Mouse (Mus musculus) kidney, adult 2 months (tissue): Measurements from ENCODE around the gene Sh3rf1. TPM values are rescaled to one million over a fixed set of nuclear protein-coding genes. Genes with fewer than 3 reads are reported as not detected.

Experiments used
- DNase-seq: peaks from one replicate; pipeline ENCODE4 v3.0.0; 2021
- H3K27ac ChIP-seq: fragments of 200-500 bp; 2 replicates; pipeline ENCODE4 v1.5.1; 2012; ENCODE audit warnings: low read depth, low read length, control low read depth, inconsistent platforms; ENCODE audit not compliant: insufficient read depth
- H3K27me3 ChIP-seq: fragments of 200-500 bp; replicated peaks from 2 replicates; pipeline ENCODE4 v1.6.1; 2012; ENCODE audit warnings: mild to moderate bottlenecking, moderate library complexity, low read length, inconsistent platforms; ENCODE audit not compliant: control insufficient read depth, insufficient read depth
- H3K36me3 ChIP-seq: fragments of 200-500 bp; 2 replicates; pipeline ENCODE4 v1.6.1; 2012; ENCODE audit warnings: mild to moderate bottlenecking, moderate library complexity, low read length, inconsistent platforms; ENCODE audit not compliant: control insufficient read depth, insufficient read depth
- H3K4me1 ChIP-seq: fragments of 200-500 bp; 2 replicates; pipeline ENCODE4 v1.6.1; 2011; ENCODE audit warnings: low read length; ENCODE audit not compliant: control insufficient read depth, insufficient read depth
- H3K4me3 ChIP-seq: fragments of 200-500 bp; 2 replicates; pipeline ENCODE4 v1.5.1; 2011; ENCODE audit warnings: mild to moderate bottlenecking, low read depth, low read length, control low read depth; ENCODE audit not compliant: insufficient read depth
- CTCF ChIP-seq: fragments of 200-500 bp; conservative IDR thresholded peaks from 2 replicates; pipeline ENCODE4 v1.5.1; 2011; ENCODE audit warnings: low read depth, mild to moderate bottlenecking, control low read depth, low read length, moderate library complexity, mixed read lengths; ENCODE audit not compliant: insufficient read depth, insufficient read length
- POLR2A ChIP-seq: fragments of 200-500 bp; IDR thresholded peaks from one replicate; pipeline ENCODE4 v1.6.1; 2011; ENCODE audit warnings: low read depth, low read length, control low read depth
- WGBS: fragments of 180-500 bp; shearing (Covaris S2); methylation state at CpG from one replicate; pipeline ENCODE4 v1.1.7; 2018; 5-methylcytosine and 5-hydroxymethylcytosine counted together
- polyA plus RNA-seq: library from polyadenylated mRNA; depleted of rRNA; stranded (reverse); fragments of >200 nt; gene quantifications from 2 replicates; pipeline ENCODE4 v1.2.3, GENCODE M21; 2012

Gene Sh3rf1
- polyA plus RNA-seq, 1 experiment: 14.4 TPM

DNA sequence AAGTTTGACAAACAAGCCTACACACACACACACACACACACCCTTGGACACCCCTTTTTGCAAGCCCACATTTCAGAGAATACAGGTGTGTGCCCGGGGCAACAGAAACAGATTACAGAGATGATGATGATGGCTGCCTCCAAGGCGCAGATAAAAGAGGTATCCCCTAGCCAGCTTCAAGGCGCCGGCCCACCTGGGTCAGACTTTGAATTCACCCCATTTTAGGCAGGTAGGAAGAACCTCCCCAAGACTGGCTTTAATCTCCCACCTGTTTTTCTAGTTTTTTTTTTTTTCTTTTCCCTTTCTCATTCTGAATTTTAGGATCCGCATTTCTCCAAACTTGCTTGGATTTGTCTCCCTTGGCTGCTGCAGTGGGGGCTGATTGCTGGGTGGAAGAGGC is 389 bp upstream of the Sh3rf1 start:
- H3K27me3 ChIP-seq: no peaks in the 10 kb centered on the region
- H3K27ac ChIP-seq: peak overlapping the region; percentile 89; the same call in 1 of the 2 replicates
- H3K4me1 ChIP-seq: peaks cover 10% of the 10 kb centered on the region; the same call in 1 of the 2 replicates
- 53% methylated on average over 5 of the region's 5 CpGs for WGBS
- no peak for DNase-seq
- H3K4me3 ChIP-seq: peak overlapping the region; percentile 99
- TF ChIP-seq CTCF: no peak
- TF ChIP-seq POLR2A: no peak
- H3K36me3 ChIP-seq: 0 out of 2 replicates have a peak, but pooled peaks cover 1% of the 10 kb centered on the region

DNA sequence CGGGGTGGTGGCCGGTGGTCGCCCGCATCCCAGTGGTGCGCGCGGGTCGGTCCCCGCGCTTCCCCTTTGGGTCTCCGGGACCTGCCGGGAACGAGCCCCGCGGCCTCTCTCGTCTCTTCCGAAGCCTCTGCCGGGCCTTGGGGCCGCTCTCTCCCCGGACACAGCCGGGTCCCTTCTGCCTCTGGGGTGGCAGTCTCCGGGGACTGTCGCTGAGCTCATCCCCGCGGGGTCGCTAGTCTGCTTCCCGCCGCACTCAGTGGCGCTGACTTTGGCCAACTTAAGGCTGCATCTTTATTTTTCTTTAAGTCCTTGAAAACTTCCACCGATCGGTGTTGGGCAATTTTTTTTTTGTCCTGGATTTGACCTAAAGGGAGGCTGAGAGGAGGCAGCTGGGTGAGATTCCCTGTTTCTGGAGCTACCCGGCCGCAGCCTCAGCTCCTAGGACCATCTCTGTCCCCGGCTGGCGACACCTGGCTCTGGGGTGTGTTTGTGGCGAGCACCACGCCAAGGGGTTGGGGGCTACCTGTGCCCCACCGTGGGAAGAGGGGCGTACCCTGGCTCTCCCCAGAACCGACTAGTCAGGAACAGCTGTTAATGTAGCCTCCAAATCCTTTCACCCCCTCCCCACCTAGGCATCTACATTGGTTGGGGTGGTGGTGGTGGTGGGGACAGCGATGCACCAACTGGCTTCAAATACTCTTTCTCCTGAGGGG is 864 bp downstream of the Sh3rf1 start:
- Histone ChIP-seq H3K27ac (peak overlapping the region; percentile 94), H3K36me3 (0 out of 2 replicates have a peak, but pooled peaks cover 1% of the 10 kb centered on the region), H3K27me3 (no peaks in the 10 kb centered on the region), H3K4me3 (peak overlapping the region; percentile 99), H3K4me1 (peaks cover 17% of the 10 kb centered on the region)
- DNase-seq: peak; percentile 62
- TF ChIP-seq POLR2A: no peak
- TF ChIP-seq CTCF: 0 out of 2 replicates have a peak, but pooled peaks have one; percentile 0
- under 1% methylated on average over 35 of the region's 41 CpGs for WGBS

- peak overlapping the region; percentile 99 for H3K4me3 ChIP-seq
- DNase-seq: peak; percentile 80
- H3K27me3 ChIP-seq: no peaks in the 10 kb centered on the region
- H3K36me3 ChIP-seq: 0 out of 2 replicates have a peak, but pooled peaks cover 1% of the 10 kb centered on the region
- TF ChIP-seq POLR2A (no peak), CTCF (no peak)
- peaks cover 23% of the 10 kb centered on the region for H3K4me1 ChIP-seq
- WGBS: 25% methylated on average over 20 of the region's 20 CpGs
- peak overlapping the region; percentile 94 for H3K27ac ChIP-seq
Measured at GRCm38 (mm10) chr8:61225581-61226395, 2.1 kb downstream of the Sh3rf1 start.

GRCm38 (mm10) chr8:61226632-61227031 is 3.0 kb downstream of the Sh3rf1 start:
- no peak overlapping the region for H3K4me3 ChIP-seq
- TF ChIP-seq CTCF (no peak), POLR2A (no peak)
- DNase-seq: no peak
- H3K36me3 ChIP-seq: 0 out of 2 replicates have a peak, but pooled peaks cover 1% of the 10 kb centered on the region
- 40% methylated on average over 5 of the region's 5 CpGs for WGBS
- H3K27me3 ChIP-seq: no peaks in the 10 kb centered on the region
- H3K4me1 ChIP-seq: peaks cover 25% of the 10 kb centered on the region
- 0 out of 2 replicates have a peak overlapping the region, but pooled peaks have one; percentile 32 for H3K27ac ChIP-seq

- Histone ChIP-seq H3K27ac (no peak overlapping the region), H3K4me1 (peaks cover 28% of the 10 kb centered on the region), H3K27me3 (no peaks in the 10 kb centered on the region), H3K36me3 (0 out of 2 replicates have a peak, but pooled peaks cover 1% of the 10 kb centered on the region), H3K4me3 (peak overlapping the region; percentile 23)
- WGBS: 38% methylated on average over 8 of the region's 8 CpGs
- peak; percentile 31 for DNase-seq
- TF ChIP-seq CTCF: no peak
- TF ChIP-seq POLR2A: no peak
Measured at GRCm38 (mm10) chr8:61228678-61229077, 5.0 kb downstream of the Sh3rf1 start.

- Histone ChIP-seq H3K4me3 (no peak overlapping the region; the same call in 1 of the 2 replicates), H3K27me3 (no peaks in the 10 kb centered on the region), H3K36me3 (0 out of 2 replicates have a peak, but pooled peaks cover 1% of the 10 kb centered on the region), H3K27ac (no peak overlapping the region), H3K4me1 (peaks cover 31% of the 10 kb centered on the region)
- TF ChIP-seq CTCF: no peak
- no peak for TF ChIP-seq POLR2A
- 47% methylated on average over 12 of the region's 12 CpGs for WGBS
- DNase-seq: no peak
Measured at GRCm38 (mm10) chr8:61229511-61230195, 6.0 kb downstream of the Sh3rf1 start.
